ENCODE assay signal across 22 mouse cellular contexts in genomic region chr1:35836552-35836951, GRCm38 (mm10).
A peak's percentile ranks its signal among the peaks of the same experiment; 100 is the strongest.
DNase-seq lines count a peak whose midpoint lies in the region; ATAC-seq and TF ChIP-seq lines count a peak whose summit lies in the region.
"Had no signal": no experiment of that assay in that cellular context is flagged by ENCODE, and none has a peak within 500 bp of the region (broad histone marks: within the 10 kb centered on the region; RNA-seq: fewer than 3 reads in every experiment).

No protein-coding gene starts in this region.

- no peaks in the 10 kb centered on the region for H3K27me3 ChIP-seq in kidney, adult 2 months (replicated peaks; ENCODE audit: control insufficient read depth, insufficient read depth, low read length)
- no peaks in the 10 kb centered on the region for H3K27me3 ChIP-seq in liver, adult 2 months (ENCODE audit: control insufficient read depth, insufficient read depth, low read length)
- no peaks in the 10 kb centered on the region for H3K27me3 ChIP-seq in midbrain, embryonic 11.5 days (ENCODE audit: control insufficient read depth, insufficient read depth, low read length)
- no peaks in the 10 kb centered on the region for H3K27me3 ChIP-seq in midbrain, embryonic 14.5 days (ENCODE audit: control insufficient read depth, insufficient read depth, low read length)
- H3K27me3 ChIP-seq: embryonic facial prominence, embryonic 13.5 days; embryonic facial prominence, embryonic 15.5 days; forebrain, embryonic 12.5 days had no signal

- no peak for TF ChIP-seq CTCF in kidney, adult 2 months (conservative IDR thresholded peaks at IDR 0.05; ENCODE audit: insufficient read depth, insufficient read length, low read depth, low read length)
- no peak for TF ChIP-seq CTCF in liver, adult 2 months (IDR thresholded peaks at IDR 0.05; ENCODE audit: low read depth, low read length)

- no peak overlapping the region for H3K4me3 ChIP-seq in kidney, adult 2 months (ENCODE audit: insufficient read depth, low read depth, low read length)
- no peak overlapping the region for H3K4me3 ChIP-seq in liver, adult 2 months (ENCODE audit: insufficient read depth, low read depth, low read length)
- H3K4me3 ChIP-seq in midbrain, embryonic 11.5 days (ENCODE audit: low read depth, low read length), result no peak overlapping the region
- H3K4me3 ChIP-seq in midbrain, embryonic 14.5 days (replicated peaks; ENCODE audit: low read depth, low read length), result no peak overlapping the region
- H3K4me3 ChIP-seq: embryonic facial prominence, embryonic 13.5 days; embryonic facial prominence, embryonic 15.5 days; erythroblast, embryonic 14.5 days; forebrain, embryonic 10.5 days; forebrain, embryonic 12.5 days had no signal

- TF ChIP-seq POLR2A in kidney, adult 2 months (IDR thresholded peaks at IDR 0.05; ENCODE audit: low read depth, low read length), result no peak
- TF ChIP-seq POLR2A in liver, adult 2 months (IDR thresholded peaks at IDR 0.05; ENCODE audit: extremely low read depth, insufficient read depth, low read length), result no peak

- H3K27ac ChIP-seq in kidney, adult 2 months (ENCODE audit: insufficient read depth, low read depth, low read length), result no peak overlapping the region
- H3K27ac ChIP-seq in liver, adult 2 months (replicated peaks; ENCODE audit: insufficient read depth, low read depth, low read length), result peak overlapping the region; percentile 74
- H3K27ac ChIP-seq in midbrain, embryonic 11.5 days (ENCODE audit: low read depth, low read length), result no peak overlapping the region
- no peak overlapping the region for H3K27ac ChIP-seq in midbrain, embryonic 14.5 days (replicated peaks; ENCODE audit: low read depth, low read length)
- H3K27ac ChIP-seq: embryonic facial prominence, embryonic 13.5 days; embryonic facial prominence, embryonic 15.5 days; forebrain, embryonic 10.5 days; forebrain, embryonic 12.5 days had no signal

- H3K4me1 ChIP-seq in kidney, adult 2 months (ENCODE audit: control insufficient read depth, insufficient read depth, low read length), result no peaks in the 10 kb centered on the region
- peaks cover 3% of the 10 kb centered on the region; the same call in 1 of the 2 replicates for H3K4me1 ChIP-seq in liver, adult 2 months (ENCODE audit: control insufficient read depth, insufficient read depth, low read length)
- H3K4me1 ChIP-seq in midbrain, embryonic 11.5 days (ENCODE audit: control insufficient read depth, insufficient read depth, low read length), result no peaks in the 10 kb centered on the region
- no peaks in the 10 kb centered on the region for H3K4me1 ChIP-seq in midbrain, embryonic 14.5 days (ENCODE audit: control insufficient read depth, insufficient read depth, low read length)
- H3K4me1 ChIP-seq: embryonic facial prominence, embryonic 13.5 days; embryonic facial prominence, embryonic 15.5 days; forebrain, embryonic 10.5 days; forebrain, embryonic 12.5 days had no signal

- DNase-seq in kidney, adult 2 months, result peak; percentile 55
- no peak for DNase-seq in kidney, postnatal 14 days
- peak; percentile 98 for DNase-seq in liver, adult 2 months (ENCODE audit: extremely low read depth, low read depth, low spot score)
- no peak for DNase-seq in liver
- peak; percentile 71 for DNase-seq in midbrain, embryonic 11.5 days (ENCODE audit: low spot score, missing footprints)
- DNase-seq in midbrain, embryonic 14.5 days, result no peak
- DNase-seq: adrenal gland, adult 2 months; adrenal gland, postnatal 10 days; adrenal gland, postnatal 25 days; cerebellum, adult 11 months; cerebellum, adult 18-20 months; cerebellum, adult 8-10 months; cerebellum, adult 9-11 months; cerebellum, postnatal 14 days; cerebellum, postnatal 36 days; embryo, embryonic 11 days had no signal

- H3K4me2 ChIP-seq in midbrain, embryonic 11.5 days, result no peak overlapping the region
- H3K4me2 ChIP-seq in midbrain, embryonic 14.5 days (ENCODE audit: low read length), result no peak overlapping the region
- H3K4me2 ChIP-seq: embryonic facial prominence, embryonic 13.5 days; embryonic facial prominence, embryonic 15.5 days; forebrain, embryonic 12.5 days had no signal

- H3K36me3 ChIP-seq in kidney, adult 2 months (ENCODE audit: control insufficient read depth, insufficient read depth, low read length), result no peaks in the 10 kb centered on the region
- H3K36me3 ChIP-seq in liver, adult 2 months (ENCODE audit: control insufficient read depth, insufficient read depth, low read length), result no peaks in the 10 kb centered on the region
- H3K36me3 ChIP-seq in midbrain, embryonic 11.5 days (ENCODE audit: control insufficient read depth, insufficient read depth, low read length), result no peaks in the 10 kb centered on the region
- no peaks in the 10 kb centered on the region for H3K36me3 ChIP-seq in midbrain, embryonic 14.5 days (ENCODE audit: control insufficient read depth, insufficient read depth, low read length)
- H3K36me3 ChIP-seq: embryonic facial prominence, embryonic 13.5 days; embryonic facial prominence, embryonic 15.5 days; forebrain, embryonic 10.5 days; forebrain, embryonic 12.5 days had no signal

- H3K9ac ChIP-seq in liver, adult 2 months (ENCODE audit: low read depth, low read length), result no peak overlapping the region
- H3K9ac ChIP-seq in midbrain, embryonic 11.5 days (ENCODE audit: low read length), result no peak overlapping the region
- H3K9ac ChIP-seq in midbrain, embryonic 14.5 days (replicated peaks; ENCODE audit: low read length), result no peak overlapping the region
- H3K9ac ChIP-seq: embryonic facial prominence, embryonic 13.5 days; embryonic facial prominence, embryonic 15.5 days; forebrain, embryonic 12.5 days had no signal

- no peak for ATAC-seq in midbrain, embryonic 11.5 days (ENCODE audit: low FRiP score)
- ATAC-seq in midbrain, embryonic 14.5 days (ENCODE audit: low FRiP score, low TSS enrichment), result no peak
- ATAC-seq: forebrain, embryonic 14.5 days had no signal

- WGBS in kidney, adult 2 months, result 40% methylated on average over 5 of the region's 5 CpGs
- 21% methylated on average over 5 of the region's 5 CpGs for WGBS in liver, adult 2 months
- WGBS in midbrain, embryonic 11.5 days, result 88% methylated on average over 5 of the region's 5 CpGs
- 92% methylated on average over 5 of the region's 5 CpGs for WGBS in midbrain, embryonic 14.5 days

- no peaks in the 10 kb centered on the region; the same call in 1 of the 2 replicates for H3K79me2 ChIP-seq in liver, adult 2 months (ENCODE audit: control insufficient read depth, insufficient read depth, low read length)

- H3K9me3 ChIP-seq in midbrain, embryonic 11.5 days (ENCODE audit: control insufficient read depth, low read length), result no peaks in the 10 kb centered on the region; the same call in 1 of the 2 replicates
- H3K9me3 ChIP-seq in midbrain, embryonic 14.5 days (ENCODE audit: control insufficient read depth, low read length), result no peaks in the 10 kb centered on the region
- H3K9me3 ChIP-seq: embryonic facial prominence, embryonic 13.5 days; embryonic facial prominence, embryonic 15.5 days; forebrain, embryonic 10.5 days; forebrain, embryonic 12.5 days had no signal

Comparison
In these comparisons a context has a peak if more than half of its experiments do, and no peak if none do; other contexts are left out.
1. DNase-seq: peak in kidney, adult 2 months (single experiment), liver, adult 2 months (single experiment) and midbrain, embryonic 11.5 days (single experiment); none in kidney, postnatal 14 days (single experiment), liver (single experiment) and midbrain, embryonic 14.5 days (single experiment).